Mouse (Mus musculus) heart, adult 2 months (tissue): ENCODE measurements around the gene Col9a3. TPM values are rescaled to one million over a fixed set of nuclear protein-coding genes. Genes with fewer than 3 reads are reported as not detected.

Experiments used
- DNase-seq, 2 experiments: peaks; one replicate each; pipeline ENCODE4 v3.0.0; 2021
- H3K27ac ChIP-seq: fragments of 200-600 bp; 2 replicates; pipeline ENCODE4 v1.8.1; 2022
- H3K27me3 ChIP-seq: fragments of 200-500 bp; 2 replicates; pipeline ENCODE4 v1.6.1; 2012; ENCODE audit warnings: mild to moderate bottlenecking, low read length, inconsistent platforms, mixed read lengths; ENCODE audit not compliant: control insufficient read depth, insufficient read depth
- H3K36me3 ChIP-seq: fragments of 200-500 bp; 2 replicates; pipeline ENCODE4 v1.6.1; 2012; ENCODE audit warnings: low read length, inconsistent platforms; ENCODE audit not compliant: control insufficient read depth, insufficient read depth
- H3K4me1 ChIP-seq: fragments of 200-500 bp; 2 replicates; pipeline ENCODE4 v1.6.1; 2011; ENCODE audit warnings: low read length; ENCODE audit not compliant: control insufficient read depth, insufficient read depth
- H3K4me3 ChIP-seq: fragments of 200-600 bp; 2 replicates; pipeline ENCODE4 v1.8.1; 2022
- H3K79me2 ChIP-seq: fragments of 200-500 bp; replicated peaks from 2 replicates; pipeline ENCODE4 v1.6.1; 2012; ENCODE audit warnings: mild to moderate bottlenecking, inconsistent platforms, low read length, moderate library complexity, mixed read lengths; ENCODE audit not compliant: control insufficient read depth, insufficient read depth
- H3K9ac ChIP-seq: fragments of 200-500 bp; 2 replicates; pipeline ENCODE4 v1.6.1; 2012; ENCODE audit warnings: low read depth, mild to moderate bottlenecking, control low read depth, inconsistent platforms, low read length, mixed read lengths
- CTCF ChIP-seq: fragments of 200-600 bp; IDR thresholded peaks from 2 replicates; pipeline ENCODE4 v1.8.1; 2022; ENCODE audit warnings: antibody characterized with exemption, mild to moderate bottlenecking, moderate library complexity
- EP300 ChIP-seq: fragments of 200-500 bp; IDR thresholded peaks from 2 replicates; pipeline ENCODE4 v1.6.1; 2011; ENCODE audit warnings: low read depth, low read length, control low read depth; ENCODE audit not compliant: insufficient read depth
- POLR2A ChIP-seq: fragments of 200-500 bp; IDR thresholded peaks from 2 replicates; pipeline ENCODE4 v1.6.1; 2011; ENCODE audit warnings: mild to moderate bottlenecking, low read depth, low read length, control low read depth; ENCODE audit not compliant: insufficient read depth
- WGBS: fragments of 180-500 bp; shearing (Covaris S2); methylation state at CpG from one replicate; pipeline ENCODE4 v1.1.7; 2018; 5-methylcytosine and 5-hydroxymethylcytosine counted together
- intact Hi-C: fragments of 180-260 bp; cut with DNase I; formaldehyde crosslinking; loops from one replicate; pipeline ENCODE4 v1.15.1; 2025
- polyA plus RNA-seq: library from polyadenylated mRNA; depleted of rRNA; stranded (reverse); fragments of >200 nt; gene quantifications from 2 replicates; pipeline ENCODE4 v1.2.3, GENCODE M21; 2012; rRNA removed
- total RNA-seq, 2 experiments: library from RNA; stranded (reverse); gene quantifications; 2 replicates each; pipeline ENCODE4 v1.2.3; 2021

Gene Col9a3
- total and polyA plus RNA-seq, 3 experiments = 0.29 to 0.57 TPM; not detected in 1

DNA sequence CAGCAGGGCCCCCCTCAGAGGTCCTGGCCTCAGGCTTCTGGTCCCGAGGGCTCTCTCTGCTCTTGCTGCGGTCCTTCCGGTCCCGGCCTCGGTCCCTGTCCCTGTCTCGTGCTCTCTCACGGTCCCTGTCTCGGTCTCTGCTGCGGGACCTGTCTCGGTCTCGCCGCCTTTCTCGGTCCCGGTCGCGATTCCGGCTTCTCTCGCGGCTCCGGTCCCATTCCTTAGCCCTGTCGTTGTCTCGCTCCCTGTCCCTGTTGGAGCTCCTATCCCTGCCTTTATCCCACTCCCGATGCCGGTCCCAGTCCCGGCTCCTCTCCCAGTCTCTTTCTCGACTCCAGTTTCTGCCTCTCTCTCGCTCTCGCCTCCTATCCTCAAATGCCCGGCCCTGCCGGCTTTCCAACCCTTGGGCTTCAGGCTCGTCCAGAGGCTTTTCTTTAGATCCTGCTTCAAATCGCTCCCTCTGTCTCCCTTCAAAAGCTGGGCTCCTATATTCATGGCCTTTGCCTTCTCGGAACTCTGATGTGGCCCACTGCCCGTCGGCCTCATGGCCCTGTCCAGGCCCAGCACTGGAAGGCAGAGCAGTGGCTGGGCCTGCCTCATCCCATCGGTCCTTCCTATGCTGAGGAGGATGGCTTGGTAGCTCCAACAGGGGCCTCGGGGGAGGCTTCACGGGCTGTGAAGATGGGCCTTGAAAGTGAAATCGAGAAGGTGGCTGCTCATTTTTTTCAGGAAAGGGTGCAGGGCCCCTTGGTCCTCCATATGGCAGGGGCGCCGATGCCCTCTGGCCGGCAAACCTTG is 62.0 kb downstream of the Col9a3 start:
- intact Hi-C loops = no loop called here
- Histone ChIP-seq H3K9ac (peak overlapping the region; percentile 24; the same call in 1 of the 2 replicates), H3K79me2 (no peaks in the 10 kb centered on the region), H3K4me1 (no peaks in the 10 kb centered on the region), H3K27ac (no peak overlapping the region), H3K27me3 (no peaks in the 10 kb centered on the region), H3K36me3 (no peaks in the 10 kb centered on the region), H3K4me3 (no peak overlapping the region)
- WGBS = 34% methylated on average over 42 of the region's 42 CpGs
- DNase-seq = peak; percentile 11 to 33
- TF ChIP-seq EP300 (no peak), POLR2A (no peak), CTCF (no peak)

DNA sequence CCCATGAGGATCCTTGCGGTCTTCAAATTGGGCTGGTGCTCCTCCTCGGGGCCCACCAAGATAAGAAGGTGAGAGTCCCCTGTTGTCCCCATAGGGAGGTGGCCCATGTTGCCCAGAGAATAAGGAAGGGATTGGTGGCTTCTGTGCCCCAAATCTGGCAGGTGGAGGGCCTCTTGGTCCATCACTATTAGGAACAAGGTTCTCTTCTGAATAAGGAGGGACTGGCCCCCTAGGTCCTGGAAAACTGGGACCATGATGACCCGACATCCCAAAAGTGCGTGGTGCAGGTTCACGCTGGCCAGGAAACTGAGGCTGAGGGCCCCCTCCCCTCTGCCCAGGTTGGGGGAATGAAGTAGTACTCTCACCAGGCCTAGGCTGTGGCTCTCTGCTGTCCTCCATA is 62.9 kb downstream of the Col9a3 start:
- no peak overlapping the region for H3K9ac ChIP-seq
- TF ChIP-seq EP300 = no peak
- no peak for TF ChIP-seq CTCF
- no peak for TF ChIP-seq POLR2A
- DNase-seq = no peak
- H3K79me2 ChIP-seq = no peaks in the 10 kb centered on the region
- H3K27ac ChIP-seq = no peak overlapping the region
- no peaks in the 10 kb centered on the region for H3K4me1 ChIP-seq
- 89% methylated on average over 5 of the region's 5 CpGs for WGBS
- H3K27me3 ChIP-seq = no peaks in the 10 kb centered on the region
- no peak overlapping the region for H3K4me3 ChIP-seq
- intact Hi-C loops = no loop called here
- no peaks in the 10 kb centered on the region for H3K36me3 ChIP-seq

DNA sequence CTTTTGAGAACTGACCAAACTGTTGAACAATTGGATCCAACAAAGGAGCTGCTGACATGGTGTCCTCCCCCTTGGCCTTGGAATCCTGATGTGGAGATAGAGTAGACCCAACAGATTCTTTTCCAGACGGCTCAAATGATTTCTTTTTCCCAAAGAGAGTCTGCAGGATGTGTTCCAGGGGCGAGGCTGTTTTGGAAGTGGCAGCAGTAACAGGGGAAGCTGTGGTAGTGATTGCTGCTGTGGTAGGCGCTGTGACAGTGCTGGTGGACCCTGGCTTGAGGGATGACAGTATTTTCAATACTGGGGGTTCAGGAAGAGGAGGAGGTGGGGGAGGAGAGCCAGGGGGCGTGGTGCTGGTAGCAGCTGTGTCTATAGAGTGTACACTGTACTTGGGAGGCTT is 64.4 kb downstream of the Col9a3 start:
- intact Hi-C loops = no loop called here
- Histone ChIP-seq H3K4me1 (no peaks in the 10 kb centered on the region), H3K27ac (no peak overlapping the region), H3K9ac (no peak overlapping the region), H3K36me3 (no peaks in the 10 kb centered on the region), H3K79me2 (no peaks in the 10 kb centered on the region), H3K4me3 (no peak overlapping the region), H3K27me3 (no peaks in the 10 kb centered on the region)
- DNase-seq = no peak
- TF ChIP-seq POLR2A (no peak), EP300 (no peak), CTCF (no peak)
- 72% methylated on average over 4 of the region's 4 CpGs for WGBS

Other genes with a start within 250 kb of the Col9a3 start
- not detected for gene Slco4a1, start 141.5 kb upstream of the Col9a3 start, total RNA-seq
- gene Slco4a1, start 141.5 kb upstream of the Col9a3 start, polyA plus RNA-seq = 0.26 and 0.94 TPM in 2 replicates
- gene Ntsr1, start 97.8 kb upstream of the Col9a3 start, total RNA-seq = not detected
- gene Ntsr1, start 97.8 kb upstream of the Col9a3 start, polyA plus RNA-seq = 0.09 TPM in 1 of 2 replicates, not detected in the other
- gene Mrgbp, start 16.5 kb upstream of the Col9a3 start, total RNA-seq = 10 to 100 TPM; 15.5 to 15.7 TPM
- 14.7 and 15.4 TPM in 2 replicates for gene Mrgbp, start 16.5 kb upstream of the Col9a3 start, polyA plus RNA-seq
- 10 to 100 TPM; 29.7 to 35.3 TPM for gene Ogfr, start 8.5 kb upstream of the Col9a3 start, total RNA-seq
- gene Ogfr, start 8.5 kb upstream of the Col9a3 start, polyA plus RNA-seq = 23.4 and 42.0 TPM in 2 replicates
- gene Tcfl5, start 44.9 kb downstream of the Col9a3 start, total RNA-seq = not detected
- gene Tcfl5, start 44.9 kb downstream of the Col9a3 start, polyA plus RNA-seq = 0.12 and 0.18 TPM in 2 replicates
- 10 to 100 TPM; 30.7 to 30.8 TPM for gene Dido1, start 112.2 kb downstream of the Col9a3 start, total RNA-seq
- 8.6 and 13.8 TPM in 2 replicates for gene Dido1, start 112.2 kb downstream of the Col9a3 start, polyA plus RNA-seq
- 10 to 100 TPM; 59.3 to 61.3 TPM for gene Gid8, start 112.3 kb downstream of the Col9a3 start, total RNA-seq
- gene Gid8, start 112.3 kb downstream of the Col9a3 start, polyA plus RNA-seq = 38.9 and 70.7 TPM in 2 replicates
- gene Slc17a9, start 127.5 kb downstream of the Col9a3 start, total RNA-seq = under 1 TPM; 0.42 to 0.43 TPM
- gene Slc17a9, start 127.5 kb downstream of the Col9a3 start, polyA plus RNA-seq = 2.4 and 2.6 TPM in 2 replicates
- gene Bhlhe23, start 179.1 kb downstream of the Col9a3 start, total RNA-seq = not detected
- gene Bhlhe23, start 179.1 kb downstream of the Col9a3 start, polyA plus RNA-seq = not detected in 2 replicates